Mouse (Mus musculus) B cell, adult 2 months (primary cell): ENCODE results near the gene Rnf111.
"Not testable (repeated sequence)": the region's sequence is repeated elsewhere in the genome, so short reads cannot be mapped to it uniquely, and the experiment has no call there.

ENCODE experiments used
- DNase-seq, 2 experiments: peaks; one replicate each; pipeline ENCODE4 v3.0.0; 2022

Rnf111 gene

DNA sequence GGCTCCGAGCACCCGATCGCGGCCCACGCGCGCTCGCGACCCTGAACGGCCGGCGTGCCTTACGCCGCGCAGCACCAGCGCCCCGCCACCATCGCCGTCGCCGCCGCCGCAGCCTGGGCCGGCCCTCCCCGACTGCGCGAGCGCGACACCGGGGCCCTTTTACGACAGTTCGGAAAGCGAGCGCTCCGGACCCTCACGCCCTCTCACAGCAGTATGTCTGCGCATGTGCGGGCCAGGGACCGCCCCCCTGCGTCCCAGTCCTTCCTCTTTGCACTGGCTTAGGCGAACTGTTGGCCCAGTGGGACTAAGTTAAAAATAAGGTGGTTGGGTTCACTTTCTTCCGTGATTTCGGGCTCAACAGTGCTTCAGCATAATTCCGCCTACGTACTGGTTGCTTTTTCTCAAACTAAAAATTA lies at the start of gene Rnf111:
Gene Rnf111 (minus strand): TSS at position 100 of the 416 bp plus-strand sequence.
- DNase-seq, result peak; percentile 98

GRCm38 (mm10) chr9:70552233-70552632 lies 48.7 kb upstream of the Rnf111 start:
- not testable (repeated sequence) for DNase-seq

DNA sequence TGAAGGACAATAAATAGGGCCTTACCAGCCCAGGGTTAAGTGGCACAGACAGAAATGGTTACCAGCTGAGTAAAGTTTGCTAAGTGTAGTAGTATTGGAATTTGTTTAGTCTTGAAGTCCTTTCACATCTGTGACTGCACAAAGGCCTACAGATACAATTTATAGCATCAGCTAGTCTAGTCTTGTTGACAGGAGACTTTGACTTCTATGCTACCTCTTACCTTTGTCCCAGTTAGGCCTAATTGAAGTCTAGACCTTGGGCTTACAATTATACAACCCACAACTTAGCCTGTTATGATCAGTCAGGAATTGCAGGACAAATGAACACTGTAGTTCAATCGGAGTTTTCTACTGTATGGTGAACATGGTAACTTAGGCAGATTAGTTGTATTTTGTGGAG lies 48.0 kb upstream of the Rnf111 start:
- DNase-seq, result no peak

GRCm38 (mm10) chr9:70548304-70548703 lies 44.8 kb upstream of the Rnf111 start:
- DNase-seq, result no peak

GRCm38 (mm10) chr9:70546576-70546975 lies 43.1 kb upstream of the Rnf111 start:
- not testable (repeated sequence) for DNase-seq

- no peak for DNase-seq
Observed at GRCm38 (mm10) chr9:70544831-70545230, 41.3 kb upstream of the Rnf111 start.

- DNase-seq, result no peak
Observed at GRCm38 (mm10) chr9:70543985-70544384, 40.5 kb upstream of the Rnf111 start.

DNA sequence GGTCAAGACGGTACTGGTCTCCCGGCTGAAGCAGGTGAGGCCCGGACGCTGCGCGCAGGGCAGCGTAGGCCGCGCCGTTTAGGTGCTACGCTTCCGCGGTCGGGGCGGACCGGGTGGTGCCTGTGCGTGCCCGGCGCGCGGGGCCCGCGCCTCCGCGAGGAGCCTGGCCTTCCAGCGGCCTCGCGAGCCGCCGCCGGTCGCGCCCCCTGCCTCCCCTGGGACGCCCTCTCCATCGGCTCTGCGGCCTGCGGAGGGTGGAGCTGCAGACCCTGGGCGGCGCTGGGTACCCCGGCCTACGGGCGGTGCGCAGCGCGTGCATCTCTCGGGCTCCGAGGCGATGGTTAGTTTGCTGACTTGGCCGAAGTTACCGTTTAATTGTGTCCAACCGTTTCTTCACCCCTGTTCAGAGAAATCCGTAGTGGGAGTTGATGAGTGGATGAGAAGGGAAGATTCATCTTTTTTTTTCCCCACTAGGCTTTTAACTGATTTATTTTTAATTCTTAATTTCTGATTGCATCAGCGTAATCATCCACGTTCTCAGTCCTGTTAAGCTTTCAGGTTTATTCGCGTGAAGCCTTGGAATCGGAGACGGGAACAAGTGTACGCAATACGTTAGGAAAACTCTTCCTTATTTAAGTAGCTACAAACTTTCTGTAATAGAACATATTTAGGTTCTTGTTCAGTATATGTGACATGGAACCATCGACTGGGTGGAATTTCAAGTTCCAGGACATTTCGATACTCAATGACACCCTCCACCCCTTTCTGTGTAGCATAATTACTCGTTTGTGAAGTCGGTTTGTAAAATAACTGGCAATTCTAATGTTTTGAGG lies 39.7 kb upstream of the Rnf111 start:
- no peak for DNase-seq

DNA sequence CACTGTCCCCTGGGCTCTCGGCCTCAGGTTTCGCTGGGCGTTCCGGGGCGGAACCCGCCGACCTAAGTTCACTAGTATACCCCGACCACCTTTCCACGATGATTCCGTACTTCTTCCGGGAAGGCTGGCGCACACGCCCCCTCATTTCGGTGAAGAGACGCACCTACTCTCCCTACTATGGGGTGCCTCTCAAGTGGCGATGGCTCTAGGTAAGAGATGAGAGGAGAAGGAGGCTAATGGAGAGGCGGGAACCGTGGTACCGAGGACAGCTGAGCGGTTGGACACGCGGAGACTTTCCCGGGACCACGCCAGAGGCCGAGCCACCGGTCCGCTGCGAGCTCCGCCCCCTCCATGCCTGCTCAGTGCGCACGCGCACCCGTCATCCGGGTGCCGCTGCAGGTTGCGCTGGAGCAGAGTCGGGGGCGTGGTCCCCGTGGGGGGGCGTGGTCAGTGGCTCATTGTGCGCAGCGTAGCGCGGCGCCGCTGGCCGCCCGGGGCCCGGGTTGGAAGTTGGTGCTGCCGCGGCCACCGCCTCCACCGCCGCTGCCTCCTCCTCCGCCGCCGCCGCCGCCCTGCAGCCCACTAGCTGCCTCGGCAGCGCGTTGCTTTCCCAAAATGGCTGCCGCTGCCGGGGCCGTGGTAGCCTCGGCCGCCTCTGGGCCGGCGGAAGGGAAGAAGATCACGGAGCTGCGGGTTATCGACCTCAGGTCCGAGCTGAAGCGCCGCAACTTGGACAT lies 38.9 kb upstream of the Rnf111 start, which contains the start of gene Sltm:
Gene Sltm (plus strand): TSS at position 450 of the 737 bp plus-strand sequence.
- peak; percentile 99 for DNase-seq

GRCm38 (mm10) chr9:70541584-70541983 lies 38.1 kb upstream of the Rnf111 start:
- peak; percentile 4 to 12 for DNase-seq

DNA sequence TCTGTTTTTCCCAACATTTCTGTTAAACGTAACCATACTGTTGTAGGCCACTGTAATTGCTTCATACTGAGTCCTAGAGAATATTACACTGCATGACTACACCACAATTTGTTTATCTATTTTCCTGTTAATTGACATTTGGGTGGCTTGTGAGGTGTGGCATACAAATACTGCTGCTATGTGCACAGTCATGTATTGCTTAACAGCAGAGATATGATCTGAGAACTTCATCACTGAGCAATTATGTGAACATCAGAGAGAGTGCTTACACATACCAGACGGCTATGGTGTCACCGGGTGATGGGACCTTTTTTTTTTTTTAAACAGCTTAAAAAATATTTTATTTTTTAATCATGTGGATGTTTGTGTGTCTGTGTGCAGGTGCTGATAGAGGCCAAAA lies 29.8 kb upstream of the Rnf111 start:
- DNase-seq, result no peak

- no peak for DNase-seq
Observed at GRCm38 (mm10) chr9:70524366-70524765, 20.8 kb upstream of the Rnf111 start.

DNA sequence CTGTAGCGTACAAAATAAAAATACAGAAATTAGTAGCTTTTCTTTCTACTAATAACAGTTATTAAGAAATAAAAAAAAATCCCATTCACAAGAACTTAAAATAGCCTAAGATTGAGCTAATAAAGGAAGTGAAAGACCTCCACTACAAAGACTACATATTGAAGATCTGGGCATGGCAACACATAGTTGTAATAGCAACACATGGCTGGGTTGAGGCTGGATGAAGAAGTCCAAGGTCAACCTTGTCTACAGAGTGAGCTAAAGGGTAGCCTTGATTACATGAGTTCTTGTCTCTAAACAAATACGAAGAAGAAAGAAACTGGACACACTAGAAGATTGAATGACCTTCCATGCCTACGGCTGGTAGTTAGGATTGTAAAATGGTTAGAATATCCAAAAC lies 20.3 kb upstream of the Rnf111 start:
- no peak for DNase-seq

GRCm38 (mm10) chr9:70520651-70521050 lies 17.1 kb upstream of the Rnf111 start:
- DNase-seq, result no peak

DNA sequence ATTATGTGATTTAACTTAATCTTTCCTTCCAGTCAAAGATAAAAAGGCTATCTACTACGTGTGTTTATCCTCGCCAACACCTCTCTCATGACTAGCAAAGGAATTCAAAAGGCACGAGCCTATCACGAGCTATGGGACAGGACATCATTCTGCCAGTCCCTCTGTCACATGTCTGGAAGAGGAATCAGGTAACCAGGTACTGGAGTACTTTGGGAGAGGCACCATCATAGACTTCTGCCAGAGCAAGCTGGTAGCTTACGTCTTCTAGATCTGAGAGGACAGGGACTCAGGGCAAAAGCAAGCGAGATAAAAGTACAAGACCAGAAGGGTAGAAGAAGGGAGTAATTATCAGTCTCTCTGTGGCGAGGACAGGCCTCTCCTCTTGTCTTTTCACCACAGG lies 8.2 kb upstream of the Rnf111 start:
- no peak for DNase-seq

- DNase-seq, result peak; percentile 25 to 29
Observed at GRCm38 (mm10) chr9:70510998-70511583, 7.6 kb upstream of the Rnf111 start.

DNA sequence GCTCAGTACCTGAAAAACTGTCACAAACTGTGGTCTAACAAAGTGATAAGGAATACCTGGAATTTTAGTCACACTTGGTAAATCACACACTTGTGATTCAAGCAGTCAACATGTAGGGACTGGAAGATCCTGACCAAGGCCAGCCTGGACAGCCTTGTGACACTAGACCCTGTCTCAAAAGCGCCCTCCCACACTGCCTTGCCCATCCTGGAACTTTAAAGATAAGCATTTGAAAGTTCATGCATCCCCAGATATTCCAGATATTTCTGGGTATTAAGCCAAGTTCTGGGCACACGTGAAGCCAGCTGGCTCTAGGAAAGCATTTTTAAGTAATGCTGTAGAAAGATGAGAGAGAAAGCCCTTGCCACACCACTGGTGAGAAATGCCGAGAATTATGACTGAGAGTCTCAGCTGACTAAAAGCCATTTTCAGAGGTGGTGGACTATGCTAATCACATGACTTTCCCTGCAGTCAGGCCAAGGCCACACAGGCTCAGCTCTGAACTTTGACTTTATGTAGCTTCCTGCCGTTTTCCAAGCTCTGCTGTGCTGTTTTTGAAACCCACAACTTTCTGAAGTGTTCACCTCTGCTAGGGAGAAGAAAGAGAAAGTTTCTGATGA lies 6.5 kb upstream of the Rnf111 start:
- DNase-seq, result no peak

- DNase-seq, result no peak
Observed at GRCm38 (mm10) chr9:70506787-70507186, 3.3 kb upstream of the Rnf111 start.

DNA sequence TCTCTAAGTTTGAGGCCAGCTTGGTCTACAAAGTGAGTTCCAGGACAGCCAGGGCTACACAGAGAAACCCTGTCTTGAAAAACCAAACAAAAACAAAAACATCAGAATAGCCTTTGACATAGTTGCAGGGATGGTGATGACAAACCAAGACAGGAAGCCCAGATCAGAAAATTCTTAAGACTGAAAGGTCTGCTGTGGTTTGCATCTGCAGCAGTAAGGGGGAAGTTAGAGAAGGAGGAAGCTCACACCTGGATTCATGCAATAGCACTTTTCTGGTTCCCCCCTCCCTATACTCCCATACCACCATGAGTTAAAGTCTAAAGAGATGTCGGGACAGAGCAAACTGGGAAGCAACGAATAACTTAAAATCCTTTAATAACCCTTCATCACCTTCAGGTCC lies 2.7 kb upstream of the Rnf111 start:
- peak; percentile 28 to 40 for DNase-seq

GRCm38 (mm10) chr9:70503015-70503603 lies 416 bp downstream of the Rnf111 start:
- DNase-seq, result peak in 1 of 2 experiments; percentile 65

DNA sequence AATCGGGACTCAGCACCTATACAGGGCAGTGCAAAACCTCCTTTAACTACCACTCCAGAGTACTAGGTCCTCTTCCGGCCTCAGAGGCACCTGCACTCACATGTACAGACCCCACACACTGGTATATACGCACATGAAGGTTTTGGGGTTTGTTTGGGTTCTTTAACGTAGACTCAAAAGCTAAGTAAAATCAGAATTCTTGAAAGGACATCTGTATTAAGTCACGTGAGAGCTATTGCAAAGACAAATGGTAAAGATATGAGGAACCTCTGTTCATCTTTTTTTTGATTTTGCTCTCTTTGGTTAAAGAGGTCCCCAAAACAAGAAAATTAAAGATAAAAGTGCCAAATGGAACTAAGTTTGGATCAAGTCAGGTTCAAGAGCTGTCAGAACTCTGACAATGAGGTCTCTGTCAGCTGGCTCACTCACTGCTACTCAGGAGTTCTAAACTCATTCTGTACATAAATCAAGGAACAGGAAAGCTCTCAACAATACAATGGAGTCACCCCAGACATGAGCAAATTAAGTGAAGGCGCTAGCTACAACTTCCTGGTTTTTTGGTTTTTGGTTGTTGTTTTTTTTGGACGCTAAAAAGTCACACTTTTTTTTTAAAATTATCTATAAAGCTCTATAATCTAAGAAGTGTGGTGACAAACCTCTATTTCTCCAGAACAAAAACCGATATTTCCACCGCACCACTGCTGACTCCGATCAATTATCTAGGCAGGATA lies 1.1 kb downstream of the Rnf111 start:
- peak; percentile 7 to 16 for DNase-seq

DNA sequence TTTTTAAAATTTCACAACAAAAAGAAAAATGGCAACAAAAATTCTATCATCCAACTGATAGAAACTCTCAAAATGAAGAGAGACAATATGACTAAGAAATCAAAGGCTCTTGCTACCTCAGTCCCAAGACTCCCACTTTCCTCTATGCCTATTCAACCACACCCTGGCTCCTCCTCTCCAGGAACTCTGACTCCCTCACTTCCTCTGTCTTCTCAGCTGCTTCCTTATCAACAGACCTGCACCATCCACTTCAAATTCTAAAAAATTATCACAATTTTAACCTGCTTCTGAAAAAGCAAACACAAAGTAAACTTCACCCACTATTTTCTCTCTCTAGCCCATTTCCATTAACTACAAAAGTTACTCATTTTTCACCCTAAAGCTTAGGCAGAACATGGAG lies 6.5 kb downstream of the Rnf111 start:
- DNase-seq, result no peak
